Mouse (Mus musculus): ENCODE results near the gene Gm17555. TPM values are rescaled to one million over a fixed set of nuclear protein-coding genes. Genes with fewer than 3 reads are reported as not detected.

The Gm17555 gene
- total and polyA plus RNA-seq, 3 experiments: not detected

DNA sequence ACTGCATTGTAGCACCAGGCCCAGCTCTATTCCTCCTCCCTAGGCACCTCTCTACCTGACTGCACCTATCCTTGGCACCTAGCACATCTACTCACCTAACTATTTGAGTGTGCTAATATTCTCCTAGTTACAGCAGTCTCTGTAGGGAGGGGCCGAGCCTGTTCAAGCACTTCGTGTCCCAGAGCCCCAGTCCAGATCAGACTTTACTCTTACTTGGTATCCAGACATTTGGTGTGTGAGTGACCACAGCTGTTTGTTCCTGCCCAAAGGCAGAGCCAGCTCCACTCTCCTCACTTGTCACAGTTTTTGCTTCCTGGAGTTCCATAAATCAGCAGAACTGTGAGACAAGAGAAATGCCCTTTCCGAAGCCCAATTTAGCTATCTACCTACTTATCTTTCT lies 15.9 kb upstream of the Gm17555 start:
- TF ChIP-seq GATA1 (IDR thresholded peaks at IDR 0.05; ENCODE audit: low read depth, low read length) (no peak), MAZ (IDR thresholded peaks at IDR 0.05; ENCODE audit: low read depth, low read length) (no peak), NRF1 (IDR thresholded peaks at IDR 0.05; ENCODE audit: insufficient read depth, low read depth, low read length, poor library complexity, severe bottlenecking) (no peak), HCFC1 (IDR thresholded peaks at IDR 0.05; ENCODE audit: low read depth, low read length) (no peak), POLR2A (IDR thresholded peaks at IDR 0.05; ENCODE audit: control insufficient read depth in 1 of 2, insufficient read depth in 1 of 2, low read depth in 1 of 2, low read length in 2 of 2, poor library complexity in 1 of 2) (no peak), CHD2 (IDR thresholded peaks at IDR 0.05; ENCODE audit: low read length) (no peak), MAX (IDR thresholded peaks at IDR 0.05; ENCODE audit: low read length) (no peak)
- Histone ChIP-seq H3K36me3 (ENCODE audit: control insufficient read depth in 1 of 2, insufficient read depth in 2 of 2, low read length in 2 of 2) (no peaks in the 10 kb centered on the region), H3K79me2 (ENCODE audit: control insufficient read depth, insufficient read depth, low read length, poor library complexity) (no peaks in the 10 kb centered on the region), H3K9me3 (replicated peaks; ENCODE audit: insufficient read depth, low read length) (no peaks in the 10 kb centered on the region), H3K27ac (ENCODE audit: control insufficient read depth, low read depth, low read length) (no peak overlapping the region), H3K4me3 (ENCODE audit: control insufficient read depth in 1 of 2, insufficient read depth in 1 of 2, low read depth in 2 of 2, low read length in 2 of 2) (no peak overlapping the region), H3K27me3 (ENCODE audit: control insufficient read depth in 1 of 2, insufficient read depth in 2 of 2, low read length in 2 of 2) (no peaks in the 10 kb centered on the region), H3K4me1 (ENCODE audit: control insufficient read depth in 1 of 2, insufficient read depth in 2 of 2, low read length in 2 of 2) (no peaks in the 10 kb centered on the region), H3K9ac (ENCODE audit: control insufficient read depth, low read depth, low read length, poor library complexity, severe bottlenecking) (no peak overlapping the region)
- DNase-seq (ENCODE audit: low read depth, low spot score): no peak

DNA sequence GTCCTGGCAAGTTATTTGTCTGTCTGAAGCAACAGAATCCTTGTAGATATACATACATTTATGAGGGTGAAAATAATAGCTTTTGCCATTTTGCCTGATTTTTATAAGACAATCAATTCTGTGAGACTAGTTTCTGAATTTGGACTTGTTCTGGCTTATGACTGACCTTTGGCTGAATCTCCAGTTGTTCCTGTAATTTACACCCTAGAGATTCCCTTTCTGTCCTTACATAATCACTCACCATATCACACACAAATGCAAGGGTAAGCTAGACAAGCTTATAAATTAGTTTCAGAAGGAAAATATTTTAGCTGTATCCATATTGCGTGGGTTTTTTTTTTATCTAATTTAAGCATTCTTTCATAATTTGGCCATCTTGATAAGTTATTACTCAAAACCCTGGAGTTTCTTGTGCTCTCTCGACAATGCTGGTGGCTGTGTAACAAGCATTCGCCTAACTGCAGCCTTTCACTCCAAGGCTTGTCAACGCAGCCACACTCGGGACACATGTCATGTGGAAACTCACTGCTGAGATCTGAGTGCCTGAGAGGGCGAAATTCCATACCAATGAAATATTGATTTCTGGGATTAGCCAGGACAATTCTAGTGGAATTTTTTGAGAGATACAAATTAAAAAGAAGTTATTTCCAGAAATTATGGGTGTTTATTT lies 3.8 kb upstream of the Gm17555 start:
- H3K27me3 ChIP-seq (ENCODE audit: control insufficient read depth in 1 of 2, insufficient read depth in 2 of 2, low read length in 2 of 2): no peaks in the 10 kb centered on the region
- DNase-seq (ENCODE audit: low read depth, low spot score): no peak
- H3K4me1 ChIP-seq (ENCODE audit: control insufficient read depth in 1 of 2, insufficient read depth in 2 of 2, low read length in 2 of 2): no peaks in the 10 kb centered on the region
- no peak overlapping the region for H3K9ac ChIP-seq (ENCODE audit: control insufficient read depth, low read depth, low read length, poor library complexity, severe bottlenecking)
- TF ChIP-seq RCOR1 (IDR thresholded peaks at IDR 0.05; ENCODE audit: low read depth, low read length) (no peak), ZC3H11A (IDR thresholded peaks at IDR 0.05; ENCODE audit: low read depth, low read length) (no peak), TBP (IDR thresholded peaks at IDR 0.05; ENCODE audit: low read depth, low read length) (no peak), TCF12 (IDR thresholded peaks at IDR 0.05; ENCODE audit: low read depth, low read length) (no peak), ZMIZ1 (IDR thresholded peaks at IDR 0.05; ENCODE audit: low read depth, low read length) (no peak), POLR2A (IDR thresholded peaks at IDR 0.05; ENCODE audit: control insufficient read depth in 1 of 2, insufficient read depth in 1 of 2, low read depth in 1 of 2, low read length in 2 of 2, poor library complexity in 1 of 2) (no peak), SIN3A (IDR thresholded peaks at IDR 0.05; ENCODE audit: low read length) (no peak), MAZ (IDR thresholded peaks at IDR 0.05; ENCODE audit: low read depth, low read length) (no peak), USF1 (IDR thresholded peaks at IDR 0.05; ENCODE audit: low read depth, low read length) (no peak), BHLHE40 (IDR thresholded peaks at IDR 0.05; ENCODE audit: borderline replicate concordance, low read depth, low read length) (no peak), CHD1 (IDR thresholded peaks at IDR 0.05; ENCODE audit: low read depth, low read length) (no peak), TAL1 (IDR thresholded peaks at IDR 0.05; ENCODE audit: low read length) (no peak), ETS1 (IDR thresholded peaks at IDR 0.05; ENCODE audit: low read depth, low read length) (no peak), MAX (IDR thresholded peaks at IDR 0.05; ENCODE audit: low read length) (no peak), EP300 (IDR thresholded peaks at IDR 0.05; ENCODE audit: low read depth in 1 of 2, low read length in 2 of 2) (no peak), POLR2AphosphoS2 (IDR thresholded peaks at IDR 0.05; ENCODE audit: low read length) (no peak), CHD2 (IDR thresholded peaks at IDR 0.05; ENCODE audit: low read length) (no peak), ELF1 (IDR thresholded peaks at IDR 0.05; ENCODE audit: low read depth, low read length) (no peak)
- H3K79me2 ChIP-seq (ENCODE audit: control insufficient read depth, insufficient read depth, low read length, poor library complexity): no peaks in the 10 kb centered on the region
- no peak overlapping the region for H3K4me3 ChIP-seq (ENCODE audit: control insufficient read depth in 1 of 2, insufficient read depth in 1 of 2, low read depth in 2 of 2, low read length in 2 of 2)
- no peaks in the 10 kb centered on the region for H3K9me3 ChIP-seq (replicated peaks; ENCODE audit: insufficient read depth, low read length)
- H3K27ac ChIP-seq (ENCODE audit: control insufficient read depth, low read depth, low read length): no peak overlapping the region
- no peaks in the 10 kb centered on the region for H3K36me3 ChIP-seq (ENCODE audit: control insufficient read depth in 1 of 2, insufficient read depth in 2 of 2, low read length in 2 of 2)
